Mouse (Mus musculus) lung, postnatal 25 days (tissue): ENCODE measurements at regions not wholly inside any gene's neighbourhood (a gene's known extent, or its start where the extent isn't known, plus 50 kb on each side); places are given as distances from the start of the nearest gene placed in this dataset.

Experiments used
- DNase-seq: peaks from one replicate; pipeline ENCODE4 v3.0.0; 2022; ENCODE audit warnings: low spot score

DNA sequence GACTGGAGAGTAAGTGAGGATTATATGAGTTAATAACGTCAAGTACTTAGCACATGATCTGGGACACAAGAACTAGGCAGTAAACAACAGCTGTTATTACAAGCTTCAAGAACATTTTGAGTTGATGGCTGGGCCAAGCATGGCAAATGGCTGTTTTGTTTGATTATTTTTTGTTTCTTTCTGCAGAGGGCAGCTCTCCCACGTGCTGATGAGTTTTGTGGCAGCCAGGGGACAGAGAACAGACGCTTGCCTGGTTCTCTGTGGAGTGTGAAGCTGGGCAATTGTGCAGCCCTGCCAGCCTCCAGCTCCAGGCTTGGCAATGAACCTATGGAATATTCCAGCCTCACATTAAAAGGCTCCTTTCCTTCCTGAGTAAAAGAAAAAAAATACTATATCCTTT is 592.2 kb downstream of the Tox3 start:
- no peak for DNase-seq

DNA sequence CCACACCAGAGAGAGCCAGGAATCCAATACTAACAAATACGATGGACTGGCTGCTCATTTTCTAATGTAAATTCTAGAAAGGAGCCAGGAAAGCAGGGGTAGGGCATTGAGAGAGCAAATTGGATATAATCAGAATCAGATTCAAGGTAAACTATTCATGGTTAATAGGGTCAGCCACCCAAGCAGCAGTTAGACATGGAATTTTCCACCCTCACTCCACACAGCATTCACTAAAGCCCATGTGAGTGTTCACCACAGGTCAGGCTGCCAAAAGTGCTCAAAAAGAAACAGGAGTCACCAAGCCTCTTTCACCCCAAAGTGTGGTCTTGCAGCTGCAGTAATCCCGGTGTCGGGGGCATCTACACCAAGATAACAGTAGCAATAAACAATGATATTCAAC is 596.9 kb downstream of the Tox3 start:
- no peak for DNase-seq

DNA sequence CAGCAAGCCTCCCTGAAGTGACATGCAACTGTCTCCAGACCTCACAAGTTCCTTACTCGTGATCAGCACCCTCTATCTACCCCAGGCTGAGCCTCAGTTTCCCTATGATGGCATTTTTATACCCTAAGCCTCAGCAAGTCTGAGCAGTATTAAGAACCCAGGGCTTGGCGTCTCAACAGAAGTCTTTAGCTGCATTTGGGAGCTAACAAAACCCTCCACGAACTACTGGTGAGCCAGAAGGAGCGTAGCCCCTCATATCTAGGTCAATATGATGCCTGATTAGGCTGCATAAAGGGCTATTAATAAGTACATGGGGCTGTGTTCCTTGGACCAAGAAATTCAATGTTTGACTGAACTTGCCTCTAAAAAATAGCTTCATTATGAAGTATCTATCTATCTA is 600.4 kb downstream of the Tox3 start:
- DNase-seq = no peak

DNA sequence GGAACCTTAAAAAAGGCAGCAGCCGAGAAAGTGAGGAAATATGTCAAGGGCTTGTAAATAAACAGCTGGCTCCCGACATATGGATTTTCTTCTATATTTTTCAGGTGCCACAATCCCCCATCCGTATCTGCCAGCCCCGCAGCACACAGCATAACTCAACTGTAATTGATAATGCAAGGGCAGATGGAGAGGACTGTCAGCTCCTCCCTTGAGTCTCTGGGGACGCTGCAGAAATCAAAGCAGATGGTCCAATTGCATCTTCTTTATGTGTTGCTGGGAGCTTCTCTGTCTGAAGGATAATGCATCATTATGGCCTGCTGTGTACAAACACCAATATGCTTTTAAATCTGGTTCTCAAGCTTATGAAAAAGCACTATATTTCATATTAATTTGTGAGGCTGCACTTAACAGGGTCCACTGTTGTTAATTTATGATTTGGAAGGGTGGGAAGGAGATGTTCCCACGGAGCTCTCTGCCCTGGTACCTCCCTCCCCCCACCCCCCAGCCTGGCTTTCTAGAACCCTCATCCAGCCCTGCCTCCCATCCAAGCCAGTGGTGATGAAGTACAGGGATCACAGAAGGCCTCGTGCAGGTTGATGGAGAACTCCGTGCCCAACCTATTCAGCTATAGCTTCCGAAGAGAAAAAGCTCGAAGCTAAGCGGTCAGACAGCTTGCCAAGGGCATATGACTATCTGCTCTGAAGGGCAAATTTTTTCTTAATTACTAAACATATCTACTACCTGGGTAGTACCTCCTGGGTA is 603.7 kb downstream of the Tox3 start:
- no peak for DNase-seq

DNA sequence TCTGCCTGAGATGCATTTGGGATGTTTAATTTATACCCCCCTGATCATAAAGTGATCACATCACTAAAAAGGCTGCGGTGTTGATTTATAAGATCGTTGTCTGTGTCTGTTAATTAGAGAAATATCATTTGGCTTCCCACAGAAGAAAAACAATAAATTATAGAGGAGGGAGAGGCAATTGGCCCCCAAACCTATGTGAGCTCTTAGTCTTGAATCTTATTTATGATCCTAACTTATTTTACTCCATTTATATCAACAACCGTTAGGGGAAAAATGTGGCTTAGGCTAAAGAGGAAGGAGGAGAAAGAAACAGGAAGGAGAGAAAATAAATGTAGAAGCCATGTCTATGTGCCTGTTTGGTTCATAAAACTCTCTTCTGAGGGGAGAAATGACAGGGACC is 609.5 kb downstream of the Tox3 start:
- no peak for DNase-seq

DNA sequence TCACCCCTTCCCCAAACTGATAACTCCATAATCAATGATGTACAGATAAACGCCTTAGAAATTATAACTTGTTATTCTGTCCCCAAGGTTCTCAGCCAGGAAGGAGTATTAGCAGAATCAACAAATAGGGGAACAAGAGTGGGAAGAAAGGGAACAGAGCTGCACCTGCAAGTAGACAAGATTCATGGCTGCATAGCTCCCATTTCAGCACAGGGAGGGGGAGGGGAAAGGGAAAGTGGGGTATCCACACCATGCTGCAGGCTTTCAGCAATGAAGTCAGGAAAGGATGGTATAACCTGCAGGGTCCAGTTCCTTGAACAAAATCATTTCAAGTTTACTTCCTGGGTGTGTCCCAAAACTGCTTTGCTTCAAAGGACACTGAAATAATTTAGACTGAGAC is 610.5 kb downstream of the Tox3 start:
- no peak for DNase-seq

DNA sequence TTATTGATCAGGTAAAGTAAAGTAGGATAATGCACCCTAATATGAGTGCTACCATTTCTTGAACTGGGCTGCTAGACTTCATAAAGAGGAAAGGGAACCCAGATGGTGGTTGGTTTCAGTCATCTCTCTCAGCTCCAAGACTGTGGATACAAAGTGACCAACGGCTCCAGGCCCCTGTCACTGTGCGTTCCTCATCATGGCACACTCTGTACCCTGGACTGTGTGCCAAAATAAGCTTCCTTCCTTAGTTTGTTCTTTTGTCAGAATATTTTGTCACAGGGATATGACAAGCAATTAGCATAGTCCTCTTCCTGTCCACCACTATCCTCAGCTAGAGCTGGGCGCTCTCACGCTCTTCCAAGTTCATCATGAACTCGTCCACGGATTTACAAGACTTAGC is 620.9 kb downstream of the Tox3 start:
- DNase-seq = peak; percentile 47

DNA sequence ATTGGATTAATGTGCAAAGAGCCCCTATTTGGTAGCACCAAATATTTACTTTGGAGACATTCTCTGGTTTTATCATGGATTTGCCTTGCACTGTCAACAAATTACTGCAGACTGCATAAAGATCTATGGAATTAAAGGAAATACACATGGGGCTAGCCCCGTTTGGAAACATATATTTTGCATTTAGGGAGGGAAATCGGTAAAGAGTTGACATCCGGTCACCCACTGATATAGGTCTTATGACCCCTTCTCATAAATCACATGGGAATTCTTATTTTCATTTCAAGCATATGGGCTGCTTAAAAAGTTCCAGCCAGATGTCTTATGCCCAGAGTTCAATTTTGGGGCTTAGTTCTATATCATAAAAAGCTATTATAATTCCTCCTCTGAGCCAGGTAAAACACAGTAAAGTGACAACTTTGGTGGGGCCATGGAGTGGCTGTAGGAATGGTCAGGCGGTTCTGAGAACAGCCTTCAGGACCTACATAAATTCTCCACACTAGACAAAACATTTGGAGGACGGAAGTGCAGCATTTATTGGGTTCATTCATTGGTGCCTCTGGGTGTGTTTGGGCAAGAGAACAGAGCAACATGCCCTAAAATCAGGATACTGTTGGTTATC is 626.3 kb downstream of the Tox3 start:
- DNase-seq = no peak

DNA sequence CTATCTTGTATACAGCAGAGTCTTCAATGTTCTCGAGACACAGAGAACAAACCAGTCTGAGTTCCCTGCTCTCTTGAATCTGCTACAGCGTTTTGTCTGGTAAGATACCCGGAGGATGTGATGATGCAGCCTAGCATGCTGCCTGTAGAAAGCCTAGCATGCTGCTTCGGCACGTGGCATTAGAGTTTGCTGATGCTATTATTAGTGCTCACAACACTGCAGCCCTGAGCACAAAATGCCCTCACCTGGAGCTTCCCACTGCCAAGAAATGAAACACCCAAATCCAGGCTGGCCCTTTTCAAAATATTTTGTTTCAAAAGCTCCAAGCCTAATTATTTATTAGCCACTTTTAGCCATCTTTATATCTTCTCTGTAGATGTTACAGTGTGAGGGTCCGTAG is 634.3 kb downstream of the Tox3 start:
- no peak for DNase-seq

DNA sequence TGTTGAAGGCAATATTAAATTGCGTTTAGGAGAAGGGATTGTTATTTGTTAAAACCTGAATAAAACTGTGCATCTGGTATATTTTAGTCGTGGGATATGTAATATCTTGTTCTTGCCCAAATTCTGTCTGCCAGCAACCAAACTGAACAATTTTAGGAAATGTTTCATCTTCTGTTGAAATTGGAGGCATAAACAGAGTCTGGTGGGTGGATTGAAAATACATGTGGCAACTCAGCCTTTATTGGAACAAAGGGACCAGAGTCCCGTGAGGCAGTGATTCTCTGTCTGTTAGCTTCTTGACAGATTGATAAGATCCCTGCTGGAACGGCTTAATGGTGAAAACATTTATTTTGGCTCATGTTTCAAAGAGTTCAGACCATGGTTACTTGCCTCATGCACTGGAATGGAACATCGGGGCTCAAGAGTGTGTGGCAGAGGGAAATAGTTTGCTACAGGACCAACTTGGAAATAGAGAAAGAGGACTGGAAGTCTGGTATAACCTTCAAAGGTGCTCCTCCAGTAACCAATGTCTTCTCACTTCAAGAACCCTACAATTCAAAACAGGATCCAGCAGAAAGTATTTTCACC is 640.7 kb downstream of the Tox3 start:
- DNase-seq = no peak

DNA sequence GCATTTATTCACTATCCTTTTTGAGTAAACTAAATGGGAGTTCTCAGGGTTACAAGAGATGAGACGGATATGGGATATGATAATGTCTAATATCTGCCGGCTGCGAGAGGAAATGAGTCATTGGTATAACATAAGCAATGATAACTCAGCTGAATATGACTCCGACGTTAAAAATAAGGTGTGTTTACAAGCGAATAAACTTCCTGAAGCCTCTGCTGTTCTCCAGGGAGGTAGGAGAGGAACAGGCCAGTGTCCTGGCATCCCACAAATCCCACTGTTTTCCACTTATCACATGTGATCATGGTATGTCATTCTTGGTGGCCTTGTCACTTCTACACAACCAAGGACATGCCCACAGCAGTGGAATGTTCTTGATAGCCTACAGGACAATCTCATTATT is 641.7 kb upstream of the Sall1 start:
- peak; percentile 66 for DNase-seq

DNA sequence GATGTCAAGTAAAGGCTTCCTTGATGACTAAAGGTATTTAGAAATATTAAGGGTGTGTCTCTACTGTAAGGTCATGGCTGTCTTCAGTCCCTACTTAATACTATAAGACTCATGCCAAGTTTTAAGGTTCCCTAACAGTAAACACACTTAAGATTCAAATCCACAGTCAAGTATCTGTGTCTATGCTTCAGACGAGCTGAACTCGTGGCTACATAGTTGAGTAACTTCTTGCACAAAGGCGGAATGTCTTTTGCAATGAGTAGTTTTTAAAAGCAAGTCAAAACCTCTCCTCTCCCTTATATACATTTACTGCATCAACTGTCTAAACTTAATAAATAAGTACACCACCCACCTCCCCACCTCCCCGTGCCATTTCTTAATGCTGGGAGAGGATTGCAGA is 637.0 kb upstream of the Sall1 start:
- DNase-seq = no peak

DNA sequence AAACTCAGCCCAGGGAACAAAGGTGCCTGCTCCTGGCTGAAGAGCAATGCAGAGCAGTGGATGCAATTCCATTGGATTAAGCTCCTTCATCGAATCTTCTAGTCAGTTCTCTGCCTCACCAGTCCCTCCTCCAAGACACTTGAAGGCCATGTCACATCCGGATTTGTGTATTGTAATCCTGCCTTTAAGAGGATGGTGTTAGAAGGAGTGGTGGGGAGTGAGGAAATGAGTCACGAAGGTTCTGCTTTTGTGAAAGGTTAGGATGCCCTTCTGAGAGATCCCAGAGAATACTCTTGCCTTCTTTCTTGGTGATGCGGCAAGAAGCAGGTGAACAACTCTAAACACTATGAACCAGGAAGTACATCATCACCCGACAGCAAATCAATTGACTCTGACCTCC is 636.4 kb upstream of the Sall1 start:
- DNase-seq = no peak

DNA sequence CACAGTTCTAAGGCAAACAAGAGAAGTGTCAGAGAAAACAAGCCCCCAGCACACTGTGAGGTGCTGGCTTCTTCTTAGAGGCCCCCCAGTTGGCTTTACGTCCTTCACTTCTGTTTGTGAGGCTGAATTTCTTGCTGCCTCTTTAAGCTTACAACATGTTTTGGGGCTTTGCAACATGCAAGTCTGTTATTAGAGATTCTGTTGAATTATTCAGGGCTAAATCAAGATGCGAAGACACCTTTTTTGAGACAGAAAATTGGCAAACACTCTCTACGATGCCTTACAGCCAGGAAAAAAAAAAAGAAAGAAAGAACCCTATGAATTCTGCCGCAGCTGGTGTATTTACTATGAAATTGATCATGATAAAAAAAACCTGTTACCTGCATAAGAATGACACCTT is 635.6 kb upstream of the Sall1 start:
- DNase-seq = no peak

DNA sequence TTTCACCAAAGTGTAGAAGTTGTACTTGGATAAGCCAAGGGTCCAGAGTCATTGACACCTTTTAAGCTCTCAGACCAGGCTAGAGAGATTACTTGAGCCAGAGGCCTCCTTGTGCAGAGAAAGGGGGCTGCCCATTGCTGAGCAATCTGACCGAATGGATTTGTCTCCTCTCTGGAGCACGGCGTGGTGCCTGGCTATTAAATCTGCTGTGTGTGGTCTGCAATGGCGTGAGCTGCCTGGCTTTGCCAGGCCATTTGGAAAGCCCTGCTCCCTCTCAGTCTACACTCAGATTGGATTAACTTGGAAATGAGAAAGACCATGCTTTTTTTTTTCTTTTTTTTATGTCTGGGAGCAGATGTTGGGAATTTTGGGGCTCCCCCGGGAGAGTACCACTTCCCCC is 633.3 kb upstream of the Sall1 start:
- DNase-seq = no peak

DNA sequence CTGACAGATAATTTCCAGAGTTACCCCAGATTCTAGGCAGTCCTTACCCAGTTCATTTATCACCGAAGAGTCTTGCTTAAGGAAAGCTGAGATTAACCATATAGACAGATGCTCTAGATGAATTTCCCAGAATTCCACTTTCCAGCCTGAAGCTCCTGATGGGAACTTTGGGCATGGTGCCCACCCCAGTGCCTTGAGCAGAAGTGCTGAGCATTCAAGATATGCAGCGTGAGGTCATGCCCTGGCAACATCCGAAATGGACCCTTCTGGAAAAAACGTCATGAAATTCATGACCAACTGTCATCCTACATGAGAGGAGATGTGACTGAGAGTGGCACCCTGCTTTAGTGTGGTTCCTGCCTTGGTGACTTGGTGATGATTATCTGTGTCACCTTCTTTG is 629.9 kb upstream of the Sall1 start:
- DNase-seq = no peak

DNA sequence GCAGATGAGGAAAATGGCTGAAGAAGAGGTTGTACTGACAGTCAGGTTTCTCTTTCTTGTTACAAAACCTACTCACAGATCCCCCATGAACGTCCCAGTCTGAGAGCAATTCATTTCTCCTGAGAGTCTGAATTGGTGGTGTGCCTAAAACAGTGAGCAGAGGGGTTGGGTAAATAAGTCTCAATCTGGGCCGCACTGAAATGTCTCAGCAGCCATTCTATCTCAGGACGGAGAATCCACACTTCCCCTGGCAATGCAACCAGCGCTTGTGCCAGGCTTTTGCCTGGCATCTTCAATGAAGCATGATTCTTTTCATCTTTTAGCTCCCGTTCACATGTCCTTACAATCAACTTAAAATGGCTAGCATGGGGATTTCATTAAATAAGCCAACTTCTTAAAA is 628.7 kb upstream of the Sall1 start:
- no peak for DNase-seq

DNA sequence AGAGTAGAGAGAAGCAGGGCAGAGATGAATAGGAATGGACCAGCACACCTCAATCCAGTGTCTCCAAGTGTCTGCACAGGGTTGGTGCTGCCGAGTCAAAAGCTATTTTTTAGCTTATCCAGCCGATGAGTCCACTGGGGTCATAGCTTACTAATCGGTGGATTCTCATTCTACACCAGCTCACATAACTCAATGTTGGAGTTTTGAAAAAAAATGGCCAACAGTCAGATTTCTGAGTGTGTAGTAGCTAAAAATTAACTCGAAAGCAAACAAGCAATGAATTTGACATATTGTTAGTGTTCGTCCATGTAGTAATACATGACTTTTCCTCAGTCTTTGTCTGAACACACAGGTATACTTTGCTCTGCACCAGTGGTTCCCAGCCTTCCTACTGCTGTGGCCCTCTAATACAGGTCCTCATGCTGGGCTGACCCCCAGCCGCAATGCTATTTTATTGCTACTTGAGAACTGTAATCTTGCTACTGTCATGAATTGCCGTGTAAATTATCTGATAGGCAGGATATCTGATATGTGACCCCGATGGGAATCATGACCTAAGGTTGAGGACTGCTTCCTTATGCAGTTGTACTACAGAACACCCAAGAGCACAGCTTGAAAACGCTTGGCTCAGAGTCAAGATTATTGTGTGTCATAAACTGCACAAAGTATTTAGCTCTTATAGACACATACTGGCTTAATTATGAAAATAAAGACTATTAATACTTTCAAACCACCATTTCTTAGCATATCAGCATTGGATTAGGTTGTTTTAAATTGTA is 621.1 kb upstream of the Sall1 start:
- no peak for DNase-seq

DNA sequence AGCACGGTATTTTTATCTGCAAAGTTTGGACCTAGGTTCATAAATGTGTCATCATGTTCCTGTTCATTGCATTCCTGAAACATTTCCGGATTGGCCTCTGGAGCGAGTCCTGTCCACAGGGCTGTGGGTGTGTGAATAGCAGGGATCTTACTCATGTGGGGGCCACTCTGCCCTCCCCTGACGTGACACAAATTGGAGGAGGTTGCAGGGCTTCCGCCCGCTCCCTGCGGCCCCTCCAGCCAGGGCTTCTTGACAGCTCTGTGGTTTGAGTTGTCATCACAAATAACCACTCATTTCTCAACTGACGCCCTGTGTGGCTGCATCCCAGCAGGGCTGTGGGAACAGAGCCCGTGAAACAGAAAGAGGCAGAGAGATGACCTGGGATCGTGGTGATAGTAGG is 619.9 kb upstream of the Sall1 start:
- peak; percentile 2 for DNase-seq

DNA sequence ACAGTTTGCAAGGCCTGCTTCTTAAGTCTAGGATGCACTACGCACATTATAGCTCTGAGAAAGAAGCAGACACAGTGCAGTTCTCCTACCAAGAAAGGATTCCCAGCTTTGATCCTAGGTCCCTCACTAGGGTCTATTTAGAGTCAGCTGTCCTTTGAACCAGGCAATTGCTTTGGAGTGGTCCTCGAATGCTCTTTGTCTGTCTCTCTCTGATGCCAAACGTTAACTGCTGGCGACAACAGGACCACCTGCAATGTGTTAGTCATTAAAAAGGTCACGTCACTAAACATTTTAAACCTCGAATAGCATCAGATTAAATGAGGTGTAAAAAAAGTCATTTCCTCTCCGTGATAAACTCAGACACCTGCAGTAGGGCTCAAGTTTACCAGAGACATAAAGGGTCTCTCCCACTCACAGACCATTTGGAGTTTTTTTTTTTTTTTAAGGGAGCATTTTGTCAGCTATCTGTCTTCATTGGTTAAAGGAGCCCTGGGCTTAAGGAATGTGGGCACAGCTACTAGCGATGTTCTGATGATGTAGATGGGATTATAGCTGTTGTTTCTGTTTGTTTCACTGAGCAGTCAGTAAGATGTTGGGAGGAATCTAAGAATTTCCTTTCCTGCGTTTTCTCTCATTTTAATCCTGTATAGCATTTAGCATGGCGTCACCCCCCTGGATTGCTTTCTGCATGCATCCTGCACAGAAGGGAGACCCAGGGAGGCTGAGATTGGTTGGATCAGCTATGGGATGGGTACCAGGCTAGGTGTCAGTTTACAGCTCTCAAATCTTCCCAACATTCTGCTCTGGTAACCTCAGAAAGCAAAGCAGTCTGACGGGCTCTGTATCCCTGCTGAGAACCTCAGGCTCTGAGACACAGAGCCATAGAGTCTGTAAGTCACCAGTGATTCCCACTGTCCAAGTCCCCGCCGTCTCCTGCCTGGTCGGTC is 615.3 kb upstream of the Sall1 start:
- no peak for DNase-seq

DNA sequence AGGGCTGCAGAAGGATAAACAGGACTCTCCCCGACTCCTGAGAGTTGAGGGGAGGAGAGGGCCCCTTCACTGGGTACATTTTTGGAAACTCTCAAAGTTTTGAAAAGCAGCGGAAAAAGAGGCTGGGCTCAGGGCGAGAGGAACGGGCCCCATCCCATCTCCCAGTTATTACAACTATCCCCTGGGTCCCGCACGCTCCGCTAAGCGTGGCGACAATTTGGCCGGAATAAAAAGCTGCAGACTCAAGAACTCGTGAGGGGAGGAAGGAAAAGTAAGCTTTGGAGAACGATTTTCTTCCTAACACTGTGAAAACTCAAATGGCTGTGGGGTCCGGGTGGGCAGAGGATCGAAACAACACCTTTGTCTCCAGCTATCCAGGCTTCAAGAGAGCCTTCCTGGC is 611.4 kb upstream of the Sall1 start:
- no peak for DNase-seq
